Mouse (Mus musculus) retina, postnatal 1 day (tissue): ENCODE data around the gene Eps8.
A peak's percentile ranks its signal among the peaks of the same experiment; 100 is the strongest.
"Not testable (repeated sequence)": the region's sequence is repeated elsewhere in the genome, so short reads cannot be mapped to it uniquely, and the experiment has no call there.

ENCODE experiments used
- DNase-seq: peaks from one replicate; pipeline ENCODE4 v3.0.0-alpha.2; 2012

The Eps8 gene

GRCm38 (mm10) chr6:137509341-137510045 lies 145.2 kb downstream of the Eps8 start:
- DNase-seq: no peak

- DNase-seq: no peak
Measured at GRCm38 (mm10) chr6:137508936-137509335, 145.7 kb downstream of the Eps8 start.

- no peak for DNase-seq
Measured at GRCm38 (mm10) chr6:137506563-137506962, 148.1 kb downstream of the Eps8 start.

DNA sequence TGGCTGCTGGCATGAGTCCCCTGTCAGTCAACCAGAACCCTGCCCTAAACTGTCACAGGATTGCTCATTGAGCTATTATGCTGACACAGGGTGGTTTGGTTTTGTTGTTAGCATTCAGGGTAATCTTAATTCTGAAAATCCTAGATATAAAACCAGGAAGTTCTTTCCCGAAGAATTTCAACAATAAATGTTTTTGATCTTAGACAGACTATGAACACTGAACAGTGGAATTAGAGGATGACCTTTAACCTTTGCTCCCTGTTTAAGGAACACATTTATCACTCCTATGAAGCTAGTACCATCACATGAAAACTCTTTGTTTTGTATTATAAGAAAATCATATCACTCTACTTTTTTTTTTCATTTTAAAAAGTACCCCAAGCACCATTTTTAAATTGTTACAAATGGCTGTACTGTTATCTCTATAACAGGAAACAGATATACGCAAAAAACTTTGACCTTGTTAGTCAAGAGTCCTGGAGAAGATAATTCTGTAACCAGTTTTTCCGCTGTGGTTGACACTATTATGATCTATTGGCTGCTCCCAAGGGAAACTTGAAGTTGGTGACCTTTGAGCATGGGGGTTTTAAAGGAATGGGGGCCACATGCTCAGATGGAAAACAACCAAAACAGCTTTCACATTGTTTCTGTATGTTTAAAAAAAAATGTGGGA lies 149.0 kb downstream of the Eps8 start:
- no peak for DNase-seq

- DNase-seq: no peak
Measured at GRCm38 (mm10) chr6:137504052-137504451, 150.6 kb downstream of the Eps8 start.

- DNase-seq: no peak
Measured at GRCm38 (mm10) chr6:137503462-137503861, 151.2 kb downstream of the Eps8 start.

- DNase-seq: no peak
Measured at GRCm38 (mm10) chr6:137503009-137503408, 151.7 kb downstream of the Eps8 start.

DNA sequence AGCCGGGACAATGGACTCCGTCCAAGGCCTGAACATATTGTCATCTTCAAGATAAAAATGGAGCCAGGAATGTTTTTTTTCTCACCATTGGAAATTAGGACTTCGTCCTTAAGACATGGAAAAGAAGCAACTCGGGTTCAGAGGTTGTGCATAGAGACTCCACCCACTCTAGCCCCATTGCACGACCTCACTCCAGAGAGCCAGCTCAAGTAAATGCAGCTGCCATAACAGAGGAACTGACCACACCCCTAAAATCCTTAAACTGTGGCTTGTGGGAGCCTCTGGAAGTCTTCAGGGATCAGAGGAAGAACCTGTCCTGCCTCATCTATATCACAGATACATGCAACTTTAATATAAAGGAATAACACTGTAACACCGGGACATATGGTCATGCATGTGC lies 155.9 kb downstream of the Eps8 start:
- no peak for DNase-seq

GRCm38 (mm10) chr6:137497208-137497835 lies 157.4 kb downstream of the Eps8 start:
- DNase-seq: no peak

DNA sequence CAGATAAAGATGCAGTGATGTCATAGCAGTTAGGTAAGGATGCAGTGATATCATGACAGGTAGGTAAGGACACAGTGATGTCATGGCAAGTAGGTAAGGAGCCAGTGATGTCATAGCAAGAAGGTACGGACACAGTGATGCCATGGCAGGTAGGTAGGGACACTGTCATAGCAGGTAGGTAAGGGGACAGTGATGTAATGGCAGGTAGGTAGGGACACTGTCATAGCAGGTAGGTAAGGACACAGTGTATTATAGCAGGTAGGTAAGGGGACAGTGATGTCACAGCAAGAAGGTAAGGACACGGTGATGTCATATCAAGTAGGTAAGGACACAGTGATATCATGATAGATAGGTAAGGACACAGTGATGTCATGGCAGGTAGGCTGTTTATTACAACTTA lies 158.1 kb downstream of the Eps8 start:
- DNase-seq: no peak

DNA sequence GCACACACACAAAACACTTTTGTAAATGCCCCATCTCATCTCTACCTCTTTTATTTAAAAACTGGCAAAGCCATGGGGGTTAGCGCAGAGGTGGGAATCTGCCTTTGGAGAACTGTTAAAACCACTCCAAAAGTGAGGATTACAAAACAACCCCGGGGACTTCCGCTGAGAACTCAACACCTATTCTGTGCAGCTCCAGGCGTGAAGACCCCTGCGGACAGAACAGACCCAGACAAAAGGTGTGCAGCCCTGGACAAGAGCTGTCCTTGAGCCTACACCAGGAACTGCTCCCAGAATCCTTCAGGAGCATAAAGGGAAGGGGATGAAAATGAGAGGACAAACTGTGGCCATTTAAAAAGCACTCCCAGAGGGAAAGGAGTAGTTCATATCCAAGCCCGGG lies 159.4 kb downstream of the Eps8 start:
- no peak for DNase-seq

GRCm38 (mm10) chr6:137494801-137495200 lies 159.9 kb downstream of the Eps8 start:
- DNase-seq: no peak

GRCm38 (mm10) chr6:137494136-137494475 lies 160.6 kb downstream of the Eps8 start:
- DNase-seq: no peak

DNA sequence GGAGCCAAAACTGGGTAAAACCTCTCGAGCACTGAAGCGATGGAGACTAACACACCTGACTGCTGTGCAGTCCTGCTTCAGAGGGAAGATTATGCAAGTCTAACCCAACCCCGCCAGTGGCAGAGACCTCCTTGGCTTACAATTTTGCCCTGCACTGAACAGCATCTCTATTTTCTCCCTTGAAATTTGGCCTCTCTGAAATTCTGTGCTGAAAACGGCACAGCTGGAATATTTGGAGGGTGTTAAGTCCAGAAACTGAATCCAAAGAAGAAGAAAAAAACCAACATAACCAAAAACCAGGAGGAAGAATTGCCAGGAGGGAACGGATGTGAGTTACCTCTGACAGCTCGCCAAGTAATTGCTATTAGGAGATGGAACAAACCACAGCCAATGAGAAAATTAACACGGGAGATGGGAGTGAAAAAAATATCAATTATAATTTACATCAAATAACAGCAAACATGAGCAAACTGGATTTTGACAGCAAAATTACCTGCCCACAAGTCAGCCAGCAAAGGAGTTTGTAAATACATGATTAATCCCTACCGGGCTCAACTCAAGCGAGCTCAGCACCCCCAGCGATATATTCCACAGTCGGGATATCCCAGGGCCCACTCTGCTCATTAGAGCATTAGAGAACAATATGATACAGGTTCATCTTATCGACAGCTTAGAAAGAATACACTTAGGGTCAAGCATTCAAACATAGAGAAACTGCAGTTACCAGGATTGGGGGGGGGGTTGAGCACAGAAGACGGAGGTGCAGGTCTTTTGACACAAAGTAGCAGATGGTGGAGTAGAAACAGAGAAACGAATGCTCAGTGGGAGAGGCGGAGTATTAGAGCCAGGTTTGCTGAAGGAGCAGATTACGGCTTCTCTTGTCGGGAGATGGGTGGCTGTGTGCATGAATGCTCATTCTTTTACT lies 161.2 kb downstream of the Eps8 start:
- DNase-seq: no peak

DNA sequence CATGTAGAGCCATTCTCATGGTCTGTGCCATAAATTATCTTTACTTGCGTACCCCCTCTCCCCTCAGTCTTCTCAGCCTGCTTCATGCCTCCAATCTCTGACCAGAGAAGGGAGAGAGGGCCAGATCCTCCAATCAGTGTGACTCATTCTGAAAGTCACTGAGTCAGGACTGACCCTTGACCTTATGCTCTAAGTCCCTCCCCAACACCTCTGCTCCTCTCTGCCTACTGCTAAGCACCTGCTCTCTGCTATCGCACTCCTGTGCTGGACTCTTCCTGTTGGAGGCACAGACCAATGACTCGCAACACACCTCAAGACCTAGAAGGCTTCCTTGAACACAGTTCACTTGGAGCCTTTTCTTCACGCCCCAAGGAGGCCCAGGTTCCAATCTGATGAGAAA lies 162.1 kb downstream of the Eps8 start:
- no peak for DNase-seq

GRCm38 (mm10) chr6:137491659-137492058 lies 163.0 kb downstream of the Eps8 start:
- DNase-seq: no peak

DNA sequence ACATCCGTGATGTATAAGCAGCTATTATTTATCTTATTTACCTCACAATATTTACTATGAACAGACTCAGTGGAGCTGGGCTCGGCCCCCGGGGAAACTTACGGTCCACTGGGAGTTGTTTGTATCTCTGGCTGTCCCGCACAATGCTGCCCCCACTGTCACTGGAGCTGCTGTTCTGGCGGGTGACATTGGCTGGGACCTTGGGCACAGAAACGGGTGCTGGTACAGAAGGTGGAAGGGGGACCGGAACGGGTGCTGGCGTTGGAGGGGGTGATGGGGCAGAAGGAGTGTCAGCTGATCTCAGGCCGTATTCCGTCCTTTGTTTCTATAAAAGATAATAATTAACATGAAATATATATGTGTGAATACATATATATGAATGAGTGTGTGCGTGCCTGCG lies 164.6 kb downstream of the Eps8 start:
- no peak for DNase-seq

DNA sequence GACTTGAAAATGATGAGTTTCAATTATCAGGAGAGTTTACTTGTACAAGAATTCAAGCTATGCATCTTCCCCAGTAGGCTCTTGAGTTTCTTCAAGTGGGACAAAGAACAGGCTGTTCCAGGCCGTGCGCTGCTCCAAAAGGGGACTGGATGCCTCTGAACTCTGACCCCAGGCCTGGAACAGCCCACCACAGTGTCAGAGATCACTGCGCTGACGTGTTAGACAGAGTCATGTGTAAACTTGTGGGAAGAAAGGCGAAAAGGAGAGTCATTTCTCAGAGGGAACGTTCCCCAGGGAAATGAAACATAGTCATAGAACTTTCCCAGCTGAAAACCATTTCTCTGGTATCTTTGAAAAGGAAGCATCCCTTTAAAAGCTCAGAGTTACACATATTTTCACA lies 167.2 kb downstream of the Eps8 start:
- DNase-seq: no peak

DNA sequence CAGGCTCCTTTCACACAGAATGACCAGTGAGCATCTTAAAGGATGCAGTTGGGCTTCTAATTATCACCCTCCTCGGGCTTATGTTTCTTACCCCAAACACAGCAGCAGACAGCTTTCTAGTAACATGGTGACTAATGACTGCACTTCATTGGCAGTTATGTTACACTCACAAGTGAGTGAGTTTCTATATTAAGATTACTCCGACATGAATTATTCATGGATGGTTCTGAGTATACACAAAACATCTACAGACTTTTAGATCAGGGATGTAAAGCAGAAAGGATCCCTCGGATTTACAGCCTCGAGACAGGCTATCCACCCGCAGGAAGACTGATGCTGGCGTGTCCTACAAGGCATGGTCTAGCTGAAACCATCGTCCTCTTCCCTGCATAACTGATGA lies 171.8 kb downstream of the Eps8 start:
- DNase-seq: no peak

DNA sequence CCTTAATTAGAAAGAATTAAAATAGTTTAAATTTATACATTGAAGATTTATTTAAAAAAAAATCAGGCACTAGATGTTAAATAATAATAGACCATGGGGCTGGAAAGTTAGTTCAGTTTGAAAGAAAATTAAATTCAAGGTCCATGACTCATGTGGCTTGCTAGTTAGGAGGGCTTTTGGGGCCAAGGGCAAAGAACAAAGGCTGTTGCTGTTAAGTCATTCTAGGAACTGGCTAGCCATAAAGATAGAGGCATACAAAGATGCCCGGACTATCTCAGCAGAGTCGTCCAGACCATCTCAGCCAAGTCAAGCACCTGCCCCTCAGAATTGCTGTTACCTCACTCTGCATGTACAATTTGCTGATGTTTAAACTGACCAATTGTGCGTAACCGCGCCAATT lies 179.0 kb downstream of the Eps8 start:
- DNase-seq: not testable (repeated sequence)

DNA sequence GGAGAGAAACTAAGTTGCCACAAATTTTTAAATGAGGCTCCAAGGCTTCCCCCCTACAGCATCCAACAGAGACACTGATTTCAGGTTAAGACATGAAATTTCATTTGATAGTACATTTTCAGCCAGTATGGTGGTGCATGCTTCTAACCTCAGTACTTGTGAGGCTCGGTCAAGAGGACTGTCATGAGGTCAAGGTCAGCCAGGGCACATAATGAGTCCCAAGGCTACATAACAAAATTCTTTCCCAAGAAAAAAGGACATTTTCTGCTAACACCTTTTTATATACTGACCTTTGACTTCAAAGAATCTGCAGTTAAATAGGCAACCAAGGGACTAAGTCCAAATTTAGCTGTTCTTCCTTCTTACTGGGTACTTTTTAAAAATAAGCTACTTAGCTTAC lies 181.2 kb downstream of the Eps8 start:
- DNase-seq: no peak

- DNase-seq: peak; percentile 59
Measured at GRCm38 (mm10) chr6:137472129-137472528, 182.5 kb downstream of the Eps8 start.

DNA sequence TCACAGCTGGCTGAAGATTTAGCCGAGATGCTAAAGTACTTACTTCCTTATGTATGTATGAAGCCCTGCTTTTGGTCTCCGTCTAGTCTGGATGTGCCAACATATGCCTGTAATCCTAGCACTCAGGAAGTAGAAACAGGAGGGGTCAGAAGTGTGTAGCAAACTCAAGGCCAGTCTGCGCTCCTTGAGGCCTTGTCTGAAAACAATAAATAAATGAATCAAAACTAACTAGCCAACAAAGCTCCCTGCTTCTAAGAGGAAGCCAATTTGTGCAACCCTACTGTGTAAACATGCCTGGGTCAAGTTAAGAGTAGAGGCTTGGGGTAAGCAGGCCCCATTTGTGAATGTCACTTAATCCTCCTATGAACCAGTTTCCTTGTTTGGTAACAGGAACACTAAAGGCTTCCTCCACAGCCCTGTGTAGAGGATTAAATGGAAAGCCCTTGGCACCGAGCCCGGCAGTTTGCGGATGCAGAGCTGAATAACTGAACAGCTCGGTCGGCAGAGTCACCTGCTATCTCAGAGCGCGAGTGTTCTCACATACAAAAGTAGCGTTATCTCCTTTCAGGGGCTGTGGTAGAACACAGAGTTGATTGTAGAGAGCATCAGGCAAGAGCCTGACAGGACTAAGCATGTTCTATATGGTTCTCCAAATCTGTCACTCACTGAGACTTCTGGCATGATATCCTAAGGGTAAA lies 183.6 kb downstream of the Eps8 start:
- peak; percentile 92 for DNase-seq
